Mouse (Mus musculus) lung, postnatal 0 days (tissue): ENCODE measurements around the gene Tasp1.

Source experiments
- CTCF ChIP-seq: IDR thresholded peaks from 2 replicates; pipeline ENCODE4 v1.5.1; 2016; ENCODE audit warnings: antibody characterized with exemption, mild to moderate bottlenecking
- EP300 ChIP-seq: IDR thresholded peaks from 2 replicates; pipeline ENCODE4 v1.6.1; 2016; ENCODE audit warnings: antibody characterized with exemption, mild to moderate bottlenecking, control low read depth

- no peak; the same call in 1 of the 2 replicates for TF ChIP-seq EP300
- no peak for TF ChIP-seq CTCF
These were observed 207.0 kb downstream of the Tasp1 start for GRCm38 (mm10) chr2:139859424-139860132.
